In the genomic region with DNA sequence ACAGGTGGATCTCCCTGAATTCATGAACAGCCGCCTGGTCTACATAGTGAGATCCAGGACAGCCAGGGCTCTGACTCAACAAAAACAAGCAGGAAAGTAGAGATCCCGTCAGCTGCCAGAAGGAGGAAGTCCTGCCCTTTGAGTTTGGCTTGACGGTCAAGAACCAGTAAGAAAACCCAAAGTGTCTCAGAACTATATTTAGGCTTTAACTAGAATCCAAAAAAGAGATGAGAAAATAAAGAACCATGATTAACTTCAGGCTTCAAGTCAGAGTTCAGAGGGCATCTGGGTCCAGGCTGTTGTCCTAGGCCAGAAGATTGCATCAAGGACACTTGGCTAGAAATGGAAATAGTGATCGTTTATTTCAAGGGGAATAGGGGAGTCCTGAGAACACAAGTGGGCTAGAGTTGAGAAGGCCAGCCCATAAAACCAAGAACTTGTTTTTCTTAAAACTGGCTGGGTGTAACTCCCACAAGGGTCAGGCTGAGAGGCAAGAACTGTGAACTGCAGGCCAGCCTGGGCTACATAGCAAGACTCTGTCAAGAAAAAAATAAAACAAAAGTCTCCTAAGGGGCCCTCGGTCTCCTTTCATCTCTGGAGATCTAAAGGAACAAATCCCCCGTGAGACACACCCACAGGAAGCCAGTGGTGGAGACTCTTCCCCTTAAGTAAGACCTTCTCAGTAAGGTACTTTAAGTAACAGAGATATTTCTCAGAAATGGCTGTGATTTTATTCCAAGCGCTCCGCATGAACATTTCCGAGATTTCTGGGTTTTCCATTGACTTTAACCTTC, we compare ENCODE assay signal across 9 mouse cellular contexts. TPM values are rescaled to one million over a fixed set of nuclear protein-coding genes. Genes with fewer than 3 reads are reported as not detected.
DNase-seq lines count a peak whose midpoint lies in the region.
"Had no signal": no experiment of that assay in that cellular context is flagged by ENCODE, and none has a peak within 500 bp of the region (broad histone marks: within the 10 kb centered on the region; RNA-seq: fewer than 3 reads in every experiment).

No protein-coding gene starts in this region.

- peaks cover 20% of the 10 kb centered on the region for H3K4me1 ChIP-seq in heart, embryonic 10.5 days

- no peak overlapping the region for H3K27ac ChIP-seq in heart, embryonic 10.5 days

- DNase-seq in heart, adult 18-20 months = peak; percentile 66 to 82
- no peak for DNase-seq in heart, embryonic 10.5 days (ENCODE audit: low spot score)
- peak; percentile 78 for DNase-seq in R1 (ENCODE audit: low read depth, low spot score)
- peak; percentile 43 to 52 for DNase-seq in kidney, adult 8-10 months
- DNase-seq in naive thymus-derived CD4-positive, alpha-beta T cell, adult 2 months (ENCODE audit: low read depth) = peak; percentile 87
- no peak for DNase-seq in testis, postnatal 14 days (ENCODE audit: low spot score)
- DNase-seq in layer of hippocampus, adult 8-10 months (ENCODE audit: low spot score in 2 of 2) = no peak
- no peak for DNase-seq in embryo, embryonic 9.5 days (ENCODE audit: extremely low spot score)

- H3K4me3 ChIP-seq in heart, embryonic 10.5 days = no peak overlapping the region
- H3K4me3 ChIP-seq: erythroblast, embryonic 14.5 days had no signal

- WGBS in heart, embryonic 10.5 days = 66% methylated on average over 9 of the region's 9 CpGs

- H3K9me3 ChIP-seq in heart, embryonic 10.5 days = no peaks in the 10 kb centered on the region

- no peaks in the 10 kb centered on the region for H3K27me3 ChIP-seq in heart, embryonic 10.5 days (ENCODE audit: insufficient read depth, poor library complexity, severe bottlenecking)

- H3K36me3 ChIP-seq in heart, embryonic 10.5 days = no peaks in the 10 kb centered on the region

RNA-seq across cellular contexts. Expression of a gene that starts 32.7 kb away (rescaled TPM):
- total RNA-seq in heart, adult 18-20 months (2021) = 10 to 100 TPM; 10.0 to 10.5 TPM
- polyA plus RNA-seq in heart, embryonic 10.5 days (2016; fragmentation: Nextera tagmentation; extraction: Ambion mirVana) = 5.4 and 5.9 TPM in 2 replicates
- total RNA-seq in layer of hippocampus, adult 8-10 months (2022) = 1 to 10 TPM; 2.9 to 5.3 (median 3.6) TPM
- polyA plus RNA-seq: erythroblast, embryonic 14.5 days had no signal

RNA-seq across cellular contexts. Expression of a gene that starts 49.1 kb away (rescaled TPM):
- 1 to 10 TPM; 4.2 to 5.6 TPM for total RNA-seq in heart, adult 18-20 months (2021)
- 0.28 and 0.48 TPM in 2 replicates for polyA plus RNA-seq in heart, embryonic 10.5 days (2016; fragmentation: Nextera tagmentation; extraction: Ambion mirVana)
- total RNA-seq in layer of hippocampus, adult 8-10 months (2022) = 1 to 10 TPM; 6.6 to 9.4 (median 8.1) TPM

Comparison
In these comparisons a context has a peak if more than half of its experiments do, and no peak if none do; other contexts are left out.
1. DNase-seq: peak in heart, adult 18-20 months (2 of 2), R1 (single experiment), kidney, adult 8-10 months (2 of 2) and naive thymus-derived CD4-positive, alpha-beta T cell, adult 2 months (single experiment); none in heart, embryonic 10.5 days (single experiment), testis, postnatal 14 days (single experiment), layer of hippocampus, adult 8-10 months (0 of 2) and embryo, embryonic 9.5 days (single experiment).